Mouse (Mus musculus) kidney, adult 11 months (tissue): ENCODE measurements around the gene Wdr74.

ENCODE experiments used
- DNase-seq: peaks from one replicate; pipeline ENCODE4 v3.0.0; 2022

Wdr74 gene

GRCm38 (mm10) chr19:8735389-8736159 is at the start of gene Wdr74:
Gene Wdr74 (plus strand): TSS chr19:8735827.
- peak; percentile 85 for DNase-seq

GRCm38 (mm10) chr19:8691871-8692539 is 43.6 kb upstream of the Wdr74 start:
- DNase-seq = no peak

GRCm38 (mm10) chr19:8692740-8693139 is 42.9 kb upstream of the Wdr74 start:
- no peak for DNase-seq

- DNase-seq = peak; percentile 45
Measured at GRCm38 (mm10) chr19:8695330-8695729, 40.3 kb upstream of the Wdr74 start.

GRCm38 (mm10) chr19:8699652-8700051 is 36.0 kb upstream of the Wdr74 start:
- no peak for DNase-seq

- peak; percentile 73 for DNase-seq
Measured at GRCm38 (mm10) chr19:8702458-8702857, 33.2 kb upstream of the Wdr74 start.

GRCm38 (mm10) chr19:8703571-8703970 is 32.1 kb upstream of the Wdr74 start:
- DNase-seq = no peak

- DNase-seq = no peak
Measured at GRCm38 (mm10) chr19:8705026-8705708, 30.5 kb upstream of the Wdr74 start.

- DNase-seq = no peak
Measured at GRCm38 (mm10) chr19:8706132-8706667, 29.4 kb upstream of the Wdr74 start.

GRCm38 (mm10) chr19:8706930-8707329 is 28.7 kb upstream of the Wdr74 start:
- no peak for DNase-seq

- no peak for DNase-seq
Measured at GRCm38 (mm10) chr19:8708954-8709353, 26.7 kb upstream of the Wdr74 start.

- no peak for DNase-seq
Measured at GRCm38 (mm10) chr19:8710057-8710456, 25.6 kb upstream of the Wdr74 start.

GRCm38 (mm10) chr19:8711506-8711905 is 24.1 kb upstream of the Wdr74 start:
- no peak for DNase-seq

GRCm38 (mm10) chr19:8711949-8712869 is 23.4 kb upstream of the Wdr74 start:
- DNase-seq = no peak

GRCm38 (mm10) chr19:8712870-8713305 is 22.7 kb upstream of the Wdr74 start:
- DNase-seq = peak; percentile 89

GRCm38 (mm10) chr19:8713306-8713996 is 22.2 kb upstream of the Wdr74 start:
- peak; percentile 94 for DNase-seq

- DNase-seq = no peak
Measured at GRCm38 (mm10) chr19:8713997-8714652, 21.5 kb upstream of the Wdr74 start.

GRCm38 (mm10) chr19:8714653-8715481 is 20.8 kb upstream of the Wdr74 start:
- no peak for DNase-seq

- no peak for DNase-seq
Measured at GRCm38 (mm10) chr19:8715868-8716766, 19.5 kb upstream of the Wdr74 start.
